Mouse (Mus musculus) leukemia stem cell, adult 10-12 weeks (primary cell): Measurements from ENCODE around the gene Nod1. TPM values are rescaled to one million over a fixed set of nuclear protein-coding genes. Genes with fewer than 3 reads are reported as not detected.

Experiments
- polyA plus RNA-seq: library from polyadenylated mRNA; stranded (reverse); fragments of >175 nt; gene quantifications from 2 replicates; pipeline ENCODE4 v1.2.3, GENCODE M21; 2012; ENCODE audit warnings: low replicate concordance

Gene Nod1
- 7.2 and 10.2 TPM in 2 replicates for polyA plus RNA-seq

DNA sequence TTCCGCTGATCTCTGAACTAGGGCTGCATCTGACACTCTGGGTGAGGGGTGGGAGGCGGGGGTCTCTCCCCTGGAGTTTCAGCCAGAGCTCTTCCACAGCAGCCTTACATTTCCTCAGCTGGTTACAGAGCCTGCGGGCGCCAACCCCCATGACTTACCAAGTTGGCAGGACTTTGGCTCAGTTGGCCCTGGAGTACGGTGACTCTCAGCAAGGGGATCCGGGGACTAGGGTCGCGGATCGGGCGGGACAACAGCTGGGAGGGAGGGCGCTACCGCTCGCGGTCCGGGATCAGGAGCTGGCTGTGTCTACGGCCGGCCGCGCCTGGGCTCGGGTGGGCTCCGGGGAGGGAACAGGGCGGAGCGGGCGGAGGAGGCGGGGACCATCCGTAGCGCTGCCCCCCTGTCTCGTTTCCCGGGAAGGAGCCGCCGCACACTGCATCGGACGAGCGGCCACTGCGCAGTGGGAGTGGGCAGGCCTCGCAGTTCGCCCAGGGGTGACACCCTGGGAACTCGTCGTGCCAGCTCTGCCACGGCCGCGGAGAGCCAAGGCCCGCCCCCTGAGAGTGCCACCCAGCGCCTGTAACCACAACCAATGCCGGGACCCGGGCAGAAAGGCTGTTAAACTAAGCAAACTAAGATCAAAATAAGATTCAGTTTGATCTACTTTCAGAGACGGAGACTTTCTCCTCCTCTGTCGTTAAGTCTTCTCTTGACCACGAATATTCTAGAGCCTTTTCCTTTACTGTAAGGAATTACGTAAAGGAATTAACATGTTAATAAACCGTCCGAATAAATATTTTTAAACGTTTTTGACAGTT lies at the start of gene Nod1:
Gene Nod1, minus strand, starts transcription at position 502 of the 818 bp plus-strand sequence.

DNA sequence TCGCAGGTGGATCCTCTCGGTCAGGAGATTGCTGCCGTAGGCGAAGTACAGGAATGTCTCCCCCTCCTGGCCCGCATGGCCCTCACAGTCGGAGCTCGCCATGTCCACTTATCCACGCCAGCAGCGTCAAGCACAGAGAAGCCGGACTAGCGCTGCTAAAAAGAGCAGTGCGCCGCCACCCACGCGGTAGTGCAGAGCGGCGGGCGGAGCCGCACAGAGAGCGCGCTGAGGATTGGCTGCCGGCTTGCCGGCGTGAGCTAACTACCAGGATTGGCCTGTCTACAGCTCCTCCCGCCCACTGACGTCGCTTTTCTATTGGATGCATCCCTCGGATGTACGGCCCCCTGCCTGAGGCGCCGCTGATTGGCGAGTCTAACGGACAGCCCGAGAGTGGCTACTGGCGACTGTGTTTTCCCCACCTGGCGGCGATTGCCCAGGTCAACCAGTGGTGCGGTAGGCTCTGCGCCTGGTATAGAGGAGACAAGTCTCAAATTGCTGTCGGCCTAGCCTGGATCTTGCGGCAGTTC lies 20.4 kb upstream of the Nod1 start, which contains the start of gene Ggct:
Gene Ggct, minus strand, starts transcription at position 217 of the 527 bp plus-strand sequence.

Other genes with a start within 250 kb of the Nod1 start
- gene Znrf2, start 155.7 kb downstream of the Nod1 start, polyA plus RNA-seq = 30.5 and 73.9 TPM in 2 replicates
- gene Ggct, start 20.3 kb upstream of the Nod1 start, polyA plus RNA-seq = 4.2 and 9.4 TPM in 2 replicates
- gene Gars, start 65.4 kb upstream of the Nod1 start, polyA plus RNA-seq = 84.8 and 90.1 TPM in 2 replicates
- not detected in 2 replicates for gene Crhr2, start 160.4 kb upstream of the Nod1 start, polyA plus RNA-seq
- not detected in 2 replicates for gene Inmt, start 202.4 kb upstream of the Nod1 start, polyA plus RNA-seq
- 0.14 and 0.15 TPM in 2 replicates for gene Mindy4, start 230.8 kb upstream of the Nod1 start, polyA plus RNA-seq